Mouse (Mus musculus) Muller cell, postnatal 12 days (primary cell): ENCODE measurements around the gene Gng7.
"Not testable (repeated sequence)": the region's sequence is repeated elsewhere in the genome, so short reads cannot be mapped to it uniquely, and the experiment has no call there.

Experiments
- DNase-seq: peaks from one replicate; pipeline ENCODE4 v3.0.0-alpha.2; 2015; ENCODE audit errors: inconsistent ontology term

Gng7 gene

GRCm38 (mm10) chr10:80995091-80995632, 19.6 kb downstream of the Gng7 start:
- DNase-seq: peak; percentile 78

- no peak for DNase-seq
Observed at GRCm38 (mm10) chr10:80994621-80995020, 20.1 kb downstream of the Gng7 start.

- DNase-seq: no peak
Observed at GRCm38 (mm10) chr10:80993276-80993675, 21.5 kb downstream of the Gng7 start.

GRCm38 (mm10) chr10:80991945-80992344, 22.8 kb downstream of the Gng7 start:
- DNase-seq: no peak

- DNase-seq: no peak
Observed at GRCm38 (mm10) chr10:80991007-80991406, 23.7 kb downstream of the Gng7 start.

GRCm38 (mm10) chr10:80990406-80990805, 24.3 kb downstream of the Gng7 start:
- no peak for DNase-seq

GRCm38 (mm10) chr10:80989854-80990253, 24.9 kb downstream of the Gng7 start:
- not testable (repeated sequence) for DNase-seq

GRCm38 (mm10) chr10:80989446-80989845, 25.3 kb downstream of the Gng7 start:
- no peak for DNase-seq

- peak; percentile 95 for DNase-seq
Observed at GRCm38 (mm10) chr10:80987709-80988441, 26.9 kb downstream of the Gng7 start.

- no peak for DNase-seq
Observed at GRCm38 (mm10) chr10:80986754-80987153, 28.0 kb downstream of the Gng7 start.

- DNase-seq: no peak
Observed at GRCm38 (mm10) chr10:80985970-80986701, 28.6 kb downstream of the Gng7 start.

- DNase-seq: peak; percentile 63
Observed at GRCm38 (mm10) chr10:80985241-80985969, 29.3 kb downstream of the Gng7 start.

- DNase-seq: no peak
Observed at GRCm38 (mm10) chr10:80984223-80984622, 30.5 kb downstream of the Gng7 start.

- DNase-seq: no peak
Observed at GRCm38 (mm10) chr10:80982381-80982780, 32.4 kb downstream of the Gng7 start.

GRCm38 (mm10) chr10:80981564-80982112, 33.1 kb downstream of the Gng7 start:
- DNase-seq: no peak

- DNase-seq: no peak
Observed at GRCm38 (mm10) chr10:80975478-80975877, 39.3 kb downstream of the Gng7 start.

- no peak for DNase-seq
Observed at GRCm38 (mm10) chr10:80973722-80974121, 41.0 kb downstream of the Gng7 start.

GRCm38 (mm10) chr10:80972071-80972987, 42.4 kb downstream of the Gng7 start:
- DNase-seq: peak; percentile 67

GRCm38 (mm10) chr10:80971533-80971932, 43.2 kb downstream of the Gng7 start:
- no peak for DNase-seq

GRCm38 (mm10) chr10:80970159-80970558, 44.6 kb downstream of the Gng7 start:
- DNase-seq: no peak

GRCm38 (mm10) chr10:80969298-80969697, 45.4 kb downstream of the Gng7 start:
- no peak for DNase-seq
